Mouse (Mus musculus): ENCODE measurements around the gene Otud7a. TPM values are rescaled to one million over a fixed set of nuclear protein-coding genes. Genes with fewer than 3 reads are reported as not detected.

Gene Otud7a
- not detected for polyA plus RNA-seq (2014; fragmentation: Illumina TruSeq; extraction: RNeasy Lipid Tissue Mini Kit (QIAGEN cat#74804))

GRCm38 (mm10) chr7:63444484-63445345, at the start of gene Otud7a:
Gene Otud7a, plus strand, starts transcription at chr7:63444751.

Other genes starting within 250 kb of the Otud7a start
- 0.26 TPM for gene Chrna7, start 232.2 kb upstream of the Otud7a start, polyA plus RNA-seq (2014; fragmentation: Illumina TruSeq; extraction: RNeasy Lipid Tissue Mini Kit (QIAGEN cat#74804))